Mouse (Mus musculus): ENCODE data around the gene Fam174b.

- TF ChIP-seq CTCF (IDR thresholded peaks at IDR 0.05; ENCODE audit: extremely low read depth, insufficient read depth, low read length) = no peak
- no peak for TF ChIP-seq POLR2A (IDR thresholded peaks at IDR 0.05; ENCODE audit: extremely low read depth, insufficient read depth, low read length)
Observed at GRCm38 (mm10) chr7:73746836-73747235, 6.7 kb downstream of the Fam174b start.

Measured in cortical plate, adult 2 months (tissue).